Mouse (Mus musculus): ENCODE results near the gene Itpripl2. TPM values are rescaled to one million over a fixed set of nuclear protein-coding genes. Genes with fewer than 3 reads are reported as not detected.

The Itpripl2 gene
- polyA plus RNA-seq (2015; fragmentation: Nextera tagmentation; extraction: Ambion mirVana) = 1.4 and 1.8 TPM in 2 replicates

DNA sequence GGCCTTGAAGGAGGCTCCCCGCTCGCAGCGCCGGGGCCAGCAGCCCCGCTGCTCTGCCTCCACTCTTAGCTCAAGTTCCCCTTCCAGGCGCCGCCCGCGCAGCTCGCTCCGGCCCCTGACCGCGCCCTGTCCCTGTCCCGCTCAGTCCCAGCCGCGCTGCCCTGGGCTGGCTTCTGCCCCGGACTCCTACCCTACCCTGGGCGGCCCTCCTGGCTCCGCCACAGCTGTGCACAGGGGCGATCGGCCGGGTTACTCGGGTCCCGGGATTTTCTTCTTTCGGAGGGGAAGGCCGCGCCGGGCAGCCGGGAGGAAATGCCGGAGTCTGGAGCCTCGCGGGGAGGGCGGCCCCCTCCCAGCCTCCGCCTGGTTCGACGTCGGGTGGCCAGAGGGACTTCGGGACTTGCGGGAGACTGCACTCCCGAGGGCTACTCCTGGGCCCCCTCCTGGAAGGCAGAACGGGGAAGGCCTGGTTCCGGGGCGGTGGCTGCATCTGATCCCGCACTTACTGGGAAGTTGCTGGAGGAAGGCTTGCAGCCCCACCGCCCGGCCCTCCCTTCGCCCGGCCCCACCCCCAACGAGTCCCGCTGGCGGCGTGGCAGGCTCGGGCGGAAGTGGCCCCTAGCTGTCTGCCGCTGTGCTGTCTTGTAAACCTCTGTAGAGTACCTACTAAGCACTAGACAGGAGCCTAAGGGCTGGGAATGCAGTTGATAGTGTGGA is at the start of gene Itpripl2:
Gene Itpripl2, minus strand, starts transcription at position 545 of the 717 bp plus-strand sequence.
- DNase-seq (ENCODE audit: low spot score) = peak; percentile 58

GRCm38 (mm10) chr7:118535076-118535475 is 43.3 kb upstream of the Itpripl2 start:
- DNase-seq (ENCODE audit: low spot score) = no peak

DNA sequence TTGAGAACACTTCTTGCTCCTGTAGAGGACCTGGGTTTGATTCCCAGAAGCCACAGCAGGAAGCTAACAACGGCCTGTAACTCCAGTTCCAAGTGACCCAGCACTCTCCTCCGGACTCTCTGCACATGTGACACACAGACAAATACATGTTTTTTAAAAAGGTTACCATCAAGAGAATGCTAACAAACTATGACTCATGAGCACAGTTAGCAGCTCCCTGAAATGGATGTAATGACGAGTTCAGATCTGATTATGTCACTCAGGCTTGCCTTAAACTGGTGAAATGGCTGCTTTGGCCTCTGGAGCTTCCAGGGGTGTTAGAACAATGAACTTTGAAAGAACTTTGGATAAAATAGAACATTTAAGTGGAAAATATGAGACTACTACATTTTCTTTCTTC is 42.6 kb upstream of the Itpripl2 start:
- DNase-seq (ENCODE audit: low spot score) = no peak

GRCm38 (mm10) chr7:118533178-118533578 is 41.4 kb upstream of the Itpripl2 start, which contains the start of gene Coq7:
Gene Coq7 (minus strand): TSS chr7:118533356.
- peak; percentile 99 for DNase-seq (ENCODE audit: low spot score)

- DNase-seq (ENCODE audit: low spot score) = peak; percentile 97
Observed at GRCm38 (mm10) chr7:118532519-118533177, 40.9 kb upstream of the Itpripl2 start.

GRCm38 (mm10) chr7:118526967-118527366 is 35.2 kb upstream of the Itpripl2 start:
- no peak for DNase-seq (ENCODE audit: low spot score)

DNA sequence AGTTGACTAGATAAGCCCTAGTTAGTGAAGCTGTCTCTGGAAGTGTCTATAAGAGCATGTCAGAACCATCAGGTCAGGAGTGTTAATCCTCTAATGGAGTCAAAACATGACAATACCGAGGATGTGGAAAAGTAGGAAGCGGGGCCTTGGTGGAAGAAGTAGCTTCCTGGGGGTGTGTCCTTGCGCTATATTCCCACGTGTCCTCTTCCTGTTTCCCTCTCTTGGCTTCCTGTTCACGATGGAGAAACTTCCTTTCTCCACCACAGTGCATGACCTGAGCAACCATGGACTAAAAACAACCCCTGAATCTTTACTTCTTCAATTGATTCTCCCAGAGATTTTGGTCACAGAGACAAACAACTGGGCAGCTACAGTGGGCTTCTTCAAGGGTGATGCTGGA is 30.3 kb upstream of the Itpripl2 start:
- DNase-seq (ENCODE audit: low spot score) = no peak

GRCm38 (mm10) chr7:118519661-118520060 is 27.9 kb upstream of the Itpripl2 start:
- no peak for DNase-seq (ENCODE audit: low spot score)

DNA sequence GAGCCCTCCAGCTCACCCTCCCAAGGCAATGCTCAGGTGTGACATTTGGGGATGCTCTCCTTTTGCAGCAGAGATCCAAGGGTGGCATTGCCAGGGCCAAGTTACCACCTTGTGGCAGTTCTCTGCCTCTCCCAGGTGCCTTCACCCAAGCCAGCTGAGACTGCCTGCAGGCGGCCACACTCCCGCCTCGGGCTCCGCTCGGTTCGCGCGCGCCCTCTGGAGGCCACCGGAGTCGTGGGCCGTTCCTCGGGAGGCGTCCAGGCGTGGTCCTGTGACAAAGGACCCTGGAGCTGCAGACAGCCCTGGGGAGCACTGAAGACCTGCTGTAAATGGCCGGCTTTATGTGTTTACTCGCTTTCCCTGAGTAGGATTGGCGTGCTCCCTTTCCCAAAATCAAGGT is 26.9 kb upstream of the Itpripl2 start:
- DNase-seq (ENCODE audit: low spot score) = peak; percentile 80

DNA sequence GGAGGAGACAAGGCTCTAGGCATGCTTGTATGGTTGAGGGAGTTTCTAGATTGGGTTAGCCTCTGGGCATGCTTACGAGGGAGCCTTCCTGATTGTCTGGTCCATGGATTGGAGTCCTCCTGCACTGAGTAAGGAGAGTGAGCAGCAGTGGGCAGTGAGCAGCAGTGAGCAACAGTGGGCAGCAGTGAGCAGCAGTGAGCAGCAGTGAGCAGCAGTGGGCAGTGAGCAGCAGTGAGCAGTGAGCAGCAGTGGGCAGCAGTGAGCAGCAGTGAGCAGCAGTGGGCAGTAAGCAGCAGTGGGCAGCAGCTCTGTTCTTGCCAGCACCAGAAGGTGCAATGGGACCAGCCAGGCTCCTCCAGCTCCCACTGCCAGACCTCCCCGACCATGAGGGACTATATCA is 26.0 kb upstream of the Itpripl2 start:
- DNase-seq (ENCODE audit: low spot score) = no peak

DNA sequence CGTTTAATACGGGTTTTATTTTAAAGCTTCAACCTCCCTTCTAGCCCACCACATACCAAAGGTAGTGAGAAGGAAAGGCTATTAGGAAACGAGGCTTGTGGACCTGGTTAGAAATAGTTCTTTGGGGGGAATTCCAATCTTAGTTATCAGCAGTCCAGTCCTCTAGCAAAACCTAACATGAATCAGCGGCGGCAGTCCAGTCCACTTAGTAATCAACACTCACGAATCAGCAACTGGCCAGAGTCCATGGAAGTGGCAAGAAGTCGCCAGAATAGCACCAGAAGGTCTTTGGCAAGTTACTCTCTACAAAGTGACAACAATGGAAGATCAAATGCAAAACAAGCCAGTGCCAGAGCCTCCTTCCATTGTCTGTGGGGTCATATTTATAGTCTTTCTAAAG is 16.8 kb upstream of the Itpripl2 start:
- DNase-seq (ENCODE audit: low spot score) = no peak

DNA sequence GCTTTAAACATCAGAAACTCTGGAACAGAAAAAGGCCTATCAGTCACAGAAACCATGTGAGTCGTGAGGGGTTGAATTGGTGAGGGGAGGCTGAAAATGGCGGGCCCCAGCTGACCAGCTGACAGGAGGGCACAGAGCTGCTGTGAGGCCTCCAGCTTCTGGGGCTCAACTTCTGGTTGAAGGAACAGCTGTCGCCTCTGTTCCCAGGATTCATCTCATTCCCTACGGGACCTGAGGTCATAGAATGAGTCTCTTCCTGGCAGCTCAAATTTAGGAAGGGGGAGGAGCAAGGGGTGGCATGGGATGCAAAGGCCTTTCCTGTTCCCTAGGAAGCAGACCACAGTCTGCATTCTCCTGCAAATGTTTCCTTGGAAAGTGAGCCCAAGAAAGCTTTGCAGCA is 12.1 kb upstream of the Itpripl2 start:
- DNase-seq (ENCODE audit: low spot score) = no peak

GRCm38 (mm10) chr7:118502333-118502732 is 10.6 kb upstream of the Itpripl2 start:
- DNase-seq (ENCODE audit: low spot score) = no peak

- DNase-seq (ENCODE audit: low spot score) = no peak
Observed at GRCm38 (mm10) chr7:118499784-118500435, 8.1 kb upstream of the Itpripl2 start.

DNA sequence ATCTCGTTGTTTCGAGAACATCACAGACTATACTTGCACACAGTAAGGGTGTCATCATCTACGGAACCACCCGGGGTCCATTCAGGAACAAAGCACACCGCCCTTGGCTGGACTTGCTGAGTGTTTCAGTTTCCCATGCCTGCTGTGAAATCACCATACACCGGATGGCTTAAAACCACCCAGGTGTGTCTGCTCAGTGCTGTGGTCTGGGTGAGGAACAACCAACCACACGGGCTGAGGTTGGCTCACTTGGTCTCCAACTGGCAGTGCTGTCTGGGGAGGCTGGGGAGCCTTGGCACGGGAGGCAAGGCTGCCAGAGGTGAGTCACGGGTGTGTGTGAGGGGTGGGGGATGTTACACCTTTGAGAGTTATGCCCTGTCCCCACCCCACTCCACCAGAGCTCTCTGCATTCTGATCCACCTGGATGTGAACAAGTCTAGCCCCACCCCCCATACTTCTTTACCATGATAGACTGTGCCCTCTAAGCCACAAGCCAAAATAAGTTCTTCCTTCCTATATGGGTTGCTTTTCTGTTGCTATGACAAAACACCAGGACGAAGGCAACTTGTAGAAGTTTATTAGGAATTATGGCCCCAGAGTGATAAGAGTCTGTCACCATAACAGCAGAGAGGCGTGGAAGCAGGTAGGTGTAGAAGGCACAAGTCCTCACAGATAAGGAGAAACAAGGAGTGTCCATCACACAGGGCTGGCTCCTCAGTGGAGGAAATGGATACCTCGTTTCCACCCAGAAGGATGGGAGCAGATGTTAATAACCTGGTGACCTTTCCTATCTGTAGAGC is 7.4 kb upstream of the Itpripl2 start:
- no peak for DNase-seq (ENCODE audit: low spot score)

GRCm38 (mm10) chr7:118494892-118495579 is 3.3 kb upstream of the Itpripl2 start:
- DNase-seq (ENCODE audit: low spot score) = no peak

GRCm38 (mm10) chr7:118493892-118494291 is 2.1 kb upstream of the Itpripl2 start:
- no peak for DNase-seq (ENCODE audit: low spot score)

GRCm38 (mm10) chr7:118490666-118491430 is 927 bp downstream of the Itpripl2 start:
- DNase-seq (ENCODE audit: low spot score) = peak; percentile 3

DNA sequence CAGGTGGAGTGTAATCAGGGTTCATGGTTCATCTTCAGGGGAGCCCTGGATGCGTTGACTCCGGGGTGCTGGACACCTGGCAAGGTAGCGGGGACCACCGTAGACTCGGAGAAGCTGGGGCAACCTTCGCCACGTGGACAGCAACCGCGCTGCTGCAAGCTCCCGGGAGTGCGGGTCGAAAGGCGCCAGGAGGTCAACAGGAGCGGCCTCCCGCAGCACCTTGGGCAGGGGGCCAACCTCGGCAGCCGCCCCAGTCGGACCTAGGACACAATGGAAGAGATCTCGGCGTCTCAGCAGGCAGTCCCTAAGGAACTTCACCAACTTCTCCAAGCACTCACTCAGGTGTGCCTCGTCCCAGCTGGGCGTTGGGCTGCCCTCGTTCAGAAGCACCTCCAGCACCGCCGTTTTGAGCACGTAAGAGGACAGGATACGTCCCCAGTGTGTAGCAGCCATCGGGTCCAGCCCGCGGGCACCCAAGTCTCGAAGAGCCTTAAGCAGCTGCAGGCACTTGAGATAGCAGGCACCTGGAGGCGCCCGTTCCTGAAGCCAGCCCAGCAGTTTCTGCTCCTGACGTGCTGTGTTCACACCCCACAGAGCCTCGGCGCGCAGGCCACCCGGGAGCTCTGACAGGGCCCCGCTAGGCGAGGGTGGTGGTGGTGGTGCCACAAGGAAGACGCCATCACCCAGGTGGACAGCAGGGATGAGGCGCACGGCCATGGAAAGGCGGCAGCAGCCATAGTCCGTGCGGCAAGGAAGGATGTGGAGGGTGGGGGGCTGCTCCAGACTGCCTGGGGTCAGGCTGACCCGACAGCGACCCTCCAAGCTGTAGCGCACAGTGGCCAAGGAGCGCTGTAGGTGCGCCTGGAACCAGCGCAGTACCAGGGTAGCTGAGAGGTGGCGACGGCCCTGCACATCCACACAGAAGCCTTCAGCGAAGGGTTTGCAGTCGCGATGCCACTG is 1.8 kb downstream of the Itpripl2 start:
- DNase-seq (ENCODE audit: low spot score) = no peak

Data from thymus, postnatal 0 days (tissue).